Mouse (Mus musculus): Measurements from ENCODE around the gene Macrod2. TPM values are rescaled to one million over a fixed set of nuclear protein-coding genes. Genes with fewer than 3 reads are reported as not detected.

Gene Macrod2
- total RNA-seq, 2 experiments from 2014 or later, result 14.0 to 18.0 TPM

DNA sequence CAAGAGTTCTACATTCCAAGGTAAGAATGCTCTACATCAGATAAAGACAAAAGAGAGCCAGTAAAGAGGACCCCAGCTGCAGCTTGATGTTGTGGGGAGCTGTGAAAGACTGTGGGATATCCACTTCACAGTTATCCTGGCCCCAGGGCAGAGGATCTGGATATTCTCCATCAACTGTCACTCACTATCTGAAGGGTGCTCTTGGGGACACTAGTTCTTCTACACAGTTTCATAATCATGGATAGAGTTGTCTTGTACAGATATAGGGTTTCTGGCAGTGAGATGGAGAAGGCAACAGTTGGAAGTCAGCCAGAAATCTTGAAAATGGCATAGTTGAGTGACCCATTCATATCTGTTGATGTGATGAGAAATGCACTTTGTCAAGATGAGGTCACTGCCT is 490.1 kb downstream of the Macrod2 start:
- intact Hi-C loops (cut with DNase I), result no loop called here
- no peak for DNase-seq

DNA sequence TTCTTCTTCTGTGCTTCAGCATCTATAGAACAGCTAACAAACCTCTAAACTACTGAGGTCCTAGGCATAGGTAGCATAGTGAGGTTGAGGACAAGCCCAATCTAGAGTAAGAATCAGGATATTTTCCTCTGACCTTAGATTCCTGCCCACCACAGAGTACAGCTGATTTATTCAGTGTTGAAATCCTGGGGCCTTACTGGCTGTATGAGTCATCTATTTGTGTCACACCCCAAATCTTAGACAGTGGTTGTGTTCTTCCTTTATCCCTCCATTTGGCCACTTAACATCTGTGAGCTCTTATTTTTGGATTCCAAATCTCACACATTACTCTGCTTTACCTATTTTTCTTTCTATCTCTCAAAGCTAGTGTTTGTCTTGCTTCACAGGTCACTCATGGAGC is 495.6 kb downstream of the Macrod2 start:
- intact Hi-C loops (cut with DNase I), result no loop called here
- no peak for DNase-seq

DNA sequence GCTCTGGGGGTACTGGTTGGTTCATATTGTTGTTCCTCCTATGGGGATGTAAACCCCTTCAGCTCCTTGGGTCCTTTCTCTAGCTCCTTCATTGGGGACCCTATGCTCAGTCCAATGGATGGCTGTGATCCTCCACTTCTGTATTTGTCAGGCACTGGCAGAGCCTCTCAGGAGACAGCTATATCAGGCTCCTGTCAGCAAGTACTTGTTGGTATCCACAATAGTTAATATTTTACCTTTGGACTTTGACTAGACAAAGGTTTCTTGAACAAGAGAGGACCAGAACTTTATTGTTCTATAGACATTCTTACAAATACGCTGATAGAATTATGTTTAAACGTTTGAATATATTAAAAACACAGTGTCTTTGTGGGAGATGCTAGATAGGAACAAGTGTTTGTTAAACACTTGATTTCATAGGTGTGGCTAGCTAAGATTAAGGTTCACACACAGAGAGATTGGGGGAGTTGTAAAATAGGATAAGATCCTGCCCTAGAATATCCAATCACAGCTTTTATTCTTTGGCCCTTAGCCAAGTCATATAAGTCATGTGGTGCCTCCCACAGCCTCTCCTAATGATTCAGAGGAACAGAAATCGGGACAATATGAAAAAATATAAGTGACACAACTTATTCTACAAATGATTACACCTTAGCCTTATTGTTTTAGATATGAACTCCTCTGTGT is 501.4 kb downstream of the Macrod2 start:
- intact Hi-C loops (cut with DNase I), result no loop called here

DNA sequence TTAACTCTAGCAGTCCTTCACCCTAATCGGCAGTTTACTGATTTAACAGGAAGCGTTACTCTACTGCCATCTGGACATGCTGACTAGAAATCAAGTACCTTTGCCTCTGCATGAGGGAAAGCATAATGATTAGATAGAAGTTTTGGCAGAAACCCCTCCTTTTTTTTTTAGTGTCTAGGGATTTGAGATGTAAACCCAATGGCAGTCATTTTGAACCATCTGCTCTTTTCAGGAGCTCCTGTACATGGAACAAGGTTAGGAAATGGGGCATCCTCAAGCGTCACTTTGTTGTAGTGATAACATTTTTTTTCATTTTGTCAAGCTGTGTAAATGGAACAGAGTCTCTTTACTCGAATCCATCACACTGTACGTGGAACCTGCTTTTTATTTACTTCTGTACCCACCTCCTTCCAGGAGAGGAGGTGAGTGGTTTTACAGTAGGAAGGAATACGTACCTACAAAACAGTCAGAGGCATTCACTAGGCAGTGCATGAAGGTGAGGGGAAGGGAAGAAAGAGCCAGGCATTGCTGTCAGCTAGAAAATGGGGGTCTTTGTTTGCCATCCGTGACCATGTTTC is 503.4 kb downstream of the Macrod2 start:
- intact Hi-C loops (cut with DNase I), result no loop called here
- no peak for DNase-seq

More for the DNA sequence above, 501.4 kb downstream of the Macrod2 start:
- DNase-seq, result no peak

DNA sequence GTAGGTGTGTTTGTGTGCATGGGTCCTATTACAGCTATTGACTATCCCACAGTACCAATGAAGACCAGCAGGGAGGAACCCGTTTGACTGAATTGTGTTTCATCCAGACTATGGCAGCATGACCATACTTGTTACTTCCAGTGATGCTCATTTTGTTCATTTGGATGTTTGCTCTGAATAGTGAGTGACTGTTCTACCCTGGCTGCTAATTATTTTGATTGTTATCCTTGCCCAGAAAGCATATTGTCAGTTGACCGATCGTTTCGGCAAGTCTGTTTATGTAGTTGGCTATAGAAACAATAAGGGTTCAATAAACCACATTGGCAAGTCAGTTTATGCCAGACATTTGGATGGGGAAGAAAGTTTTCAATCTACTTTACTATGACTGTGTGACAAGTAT is 510.2 kb downstream of the Macrod2 start:
- no peak for DNase-seq
- intact Hi-C loops (cut with DNase I), result no loop called here

DNA sequence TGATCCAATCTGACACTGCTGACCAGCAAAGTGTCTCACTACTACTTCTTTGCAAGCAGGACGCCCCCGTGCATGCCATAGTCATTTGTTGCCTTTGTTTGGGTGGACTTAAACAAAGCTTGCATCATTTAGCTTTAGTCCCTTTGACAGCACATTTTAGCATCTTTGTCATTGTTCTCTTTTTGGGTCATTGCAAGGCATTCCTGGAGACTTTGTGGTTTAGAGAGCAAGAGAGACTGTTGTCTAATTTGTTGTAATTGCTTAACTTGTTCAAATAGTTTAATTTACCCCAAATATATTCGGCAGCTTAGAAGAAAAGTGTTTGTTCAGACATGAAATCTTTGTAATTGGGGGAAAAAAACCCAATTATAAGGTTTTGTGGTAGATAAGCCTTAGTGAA is 511.0 kb downstream of the Macrod2 start:
- DNase-seq, result no peak
- intact Hi-C loops (cut with DNase I), result no loop called here

DNA sequence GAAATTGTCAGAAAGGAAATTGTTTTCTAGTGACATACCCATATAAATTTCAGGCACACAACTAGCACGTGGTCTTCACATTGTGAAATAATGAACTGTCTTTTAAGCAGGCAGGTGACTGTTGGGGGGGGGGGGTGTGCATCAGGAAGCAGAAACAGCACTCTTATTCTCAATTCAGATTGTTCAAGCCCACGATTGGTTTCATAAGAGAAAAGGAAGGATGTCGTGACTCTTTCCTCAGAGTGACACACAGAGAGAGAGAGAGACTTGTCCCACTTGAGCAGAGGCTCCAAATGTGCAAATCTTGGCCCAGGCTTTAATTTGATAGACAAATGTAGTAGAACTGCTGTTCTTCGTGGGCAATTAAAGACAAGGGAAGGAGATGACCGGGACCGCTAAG is 516.4 kb downstream of the Macrod2 start:
- no peak for DNase-seq
- intact Hi-C loops (cut with DNase I), result no loop called here

DNA sequence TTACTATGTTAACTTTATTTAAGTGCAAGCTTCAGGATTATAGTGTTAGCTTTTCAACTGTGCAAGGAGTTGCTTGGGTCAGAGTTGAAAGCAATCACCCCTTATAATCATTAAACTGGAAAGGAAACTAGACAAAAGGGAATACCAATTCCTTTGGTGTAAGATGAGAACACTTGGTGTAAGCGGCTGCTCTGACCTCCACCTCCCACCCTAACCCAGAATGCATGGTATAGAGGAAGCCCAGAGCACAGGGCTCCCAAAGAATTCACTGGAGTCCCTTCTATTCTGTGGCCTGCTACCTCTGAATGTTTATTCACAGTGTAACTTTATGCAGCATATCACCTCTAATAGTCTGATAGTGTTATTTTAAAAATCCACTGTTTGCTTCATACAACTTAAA is 517.1 kb downstream of the Macrod2 start:
- intact Hi-C loops (cut with DNase I), result no loop called here
- no peak for DNase-seq

DNA sequence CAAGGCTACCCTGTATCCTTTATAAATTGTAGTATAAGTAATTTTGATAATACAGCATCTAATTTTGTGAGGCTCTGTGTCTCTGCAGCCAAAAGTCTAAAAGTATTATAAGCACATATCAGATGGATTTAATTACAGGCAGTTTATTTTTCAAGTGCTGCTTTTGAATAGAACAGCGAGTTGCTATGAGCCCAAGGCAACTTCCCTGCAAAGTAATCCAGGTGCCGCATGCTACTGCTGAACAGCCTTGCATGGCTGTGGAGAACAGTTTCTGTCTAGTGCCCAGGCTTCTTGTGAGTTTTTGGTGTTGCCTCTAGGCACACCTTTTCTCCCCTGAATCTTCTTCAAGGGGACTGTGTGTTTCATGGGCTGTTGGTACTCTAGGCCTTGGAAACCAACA is 517.8 kb downstream of the Macrod2 start:
- intact Hi-C loops (cut with DNase I), result no loop called here
- DNase-seq, result no peak

DNA sequence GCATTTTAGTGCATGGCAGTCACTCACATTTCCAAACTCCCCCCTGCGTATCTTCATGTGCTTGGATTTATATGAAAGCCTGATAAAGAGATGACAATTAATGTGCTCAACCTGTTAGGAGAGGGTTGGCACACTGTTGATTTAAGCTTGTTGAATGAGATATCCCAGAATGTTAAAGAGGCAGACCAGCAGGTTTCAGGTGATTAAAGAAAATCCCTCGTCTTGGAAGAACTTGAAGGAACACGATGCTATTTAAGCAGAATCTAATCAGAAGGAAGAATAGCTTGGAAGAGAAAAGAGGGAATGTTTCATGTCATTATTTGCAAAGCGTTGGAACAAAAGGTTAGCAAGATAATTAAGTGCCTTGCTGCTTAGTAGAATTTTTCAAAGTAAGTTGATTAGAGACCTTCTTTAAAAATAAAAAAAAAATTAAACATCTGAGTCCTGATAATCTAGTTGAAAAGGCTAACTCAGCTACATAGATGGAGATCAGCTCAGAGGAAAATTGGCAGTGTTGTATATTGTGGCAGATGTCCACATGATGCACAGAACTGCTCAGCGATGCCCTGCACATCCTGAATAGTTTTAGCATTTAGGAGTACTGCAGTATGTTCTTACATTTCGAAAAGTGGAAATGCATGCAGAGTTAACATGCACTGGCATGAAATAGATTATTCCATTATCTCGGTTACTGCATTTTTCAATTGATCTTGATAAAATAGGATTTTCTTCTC is 518.7 kb downstream of the Macrod2 start:
- no peak for DNase-seq
- intact Hi-C loops (cut with DNase I), result no loop called here

DNA sequence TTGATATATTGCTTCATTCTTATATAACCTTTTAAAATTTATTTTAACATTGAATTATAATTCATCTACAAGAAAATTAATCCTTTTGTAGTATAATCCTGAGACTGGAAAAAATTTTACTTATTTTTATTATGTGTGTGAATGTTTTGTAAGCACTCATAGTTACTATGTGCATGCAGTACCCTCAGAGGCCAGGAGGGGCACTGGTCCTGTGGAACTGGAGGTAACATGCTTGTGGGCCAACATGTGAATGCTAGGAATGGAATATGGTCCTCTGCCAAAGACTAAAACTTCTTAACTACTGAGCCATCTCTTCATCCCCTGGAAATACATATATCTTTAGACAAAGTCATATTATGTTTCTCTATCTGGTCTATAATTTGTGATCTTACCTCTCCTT is 531.8 kb downstream of the Macrod2 start:
- DNase-seq, result no peak
- intact Hi-C loops (cut with DNase I), result no loop called here

DNA sequence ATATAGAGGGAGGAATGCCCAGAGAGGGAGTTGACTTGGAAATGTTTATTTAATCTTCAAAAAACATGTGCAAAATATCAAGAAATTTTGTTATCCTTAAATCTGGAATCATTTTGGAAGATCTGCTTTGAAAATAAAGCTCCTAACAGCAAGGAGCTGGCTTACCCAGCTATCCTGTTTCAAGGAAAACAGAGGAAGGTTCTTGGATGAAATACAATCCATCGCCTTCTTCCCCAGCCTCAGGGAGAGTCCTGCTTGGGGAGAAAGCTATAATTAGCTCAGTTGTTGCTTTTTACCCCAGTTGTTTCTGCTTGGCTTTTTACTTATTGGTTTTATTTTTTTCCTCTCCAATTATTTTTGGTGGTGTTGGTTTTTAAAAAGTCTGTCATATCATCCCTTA is 539.4 kb downstream of the Macrod2 start:
- intact Hi-C loops (cut with DNase I), result no loop called here
- DNase-seq, result no peak

DNA sequence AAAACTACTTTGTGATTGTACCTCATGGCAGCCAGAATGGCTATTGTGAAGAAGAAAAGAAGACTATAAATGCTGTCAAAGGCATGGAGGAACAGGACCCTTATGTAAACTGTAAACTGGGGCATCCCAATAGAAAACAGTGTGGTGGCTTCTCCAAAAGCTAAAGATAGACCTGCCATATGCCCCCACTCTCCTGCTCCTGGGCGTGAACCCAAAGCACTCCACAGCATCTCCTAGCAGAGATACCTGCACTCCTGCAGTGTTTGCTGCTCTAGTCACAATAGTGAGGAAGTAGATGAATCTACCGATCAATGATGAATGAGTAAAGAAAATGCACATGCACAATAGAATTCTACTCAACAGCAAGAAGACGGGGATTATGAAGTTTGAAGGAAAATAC is 554.4 kb downstream of the Macrod2 start:
- DNase-seq, result no peak
- intact Hi-C loops (cut with DNase I), result no loop called here

DNA sequence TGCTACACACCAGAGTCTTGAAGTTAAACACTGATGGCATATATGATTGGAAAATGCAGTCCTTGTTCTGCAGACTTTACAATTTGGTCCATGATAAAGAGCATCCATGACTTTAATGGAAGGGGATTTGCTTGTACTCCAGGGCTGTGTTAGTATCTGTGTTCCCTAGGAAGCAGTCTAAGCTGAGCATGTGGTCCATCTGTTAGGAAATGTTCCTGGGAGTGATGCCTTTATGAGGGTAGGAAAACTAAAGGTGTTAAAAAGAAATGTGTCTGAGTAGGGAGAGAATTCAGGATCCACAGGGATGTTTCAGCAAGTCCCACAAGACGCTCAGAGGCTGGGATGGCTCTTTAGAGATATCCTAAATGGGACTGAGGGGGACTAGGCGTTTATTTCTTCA is 564.1 kb downstream of the Macrod2 start:
- intact Hi-C loops (cut with DNase I), result no loop called here
- no peak for DNase-seq

DNA sequence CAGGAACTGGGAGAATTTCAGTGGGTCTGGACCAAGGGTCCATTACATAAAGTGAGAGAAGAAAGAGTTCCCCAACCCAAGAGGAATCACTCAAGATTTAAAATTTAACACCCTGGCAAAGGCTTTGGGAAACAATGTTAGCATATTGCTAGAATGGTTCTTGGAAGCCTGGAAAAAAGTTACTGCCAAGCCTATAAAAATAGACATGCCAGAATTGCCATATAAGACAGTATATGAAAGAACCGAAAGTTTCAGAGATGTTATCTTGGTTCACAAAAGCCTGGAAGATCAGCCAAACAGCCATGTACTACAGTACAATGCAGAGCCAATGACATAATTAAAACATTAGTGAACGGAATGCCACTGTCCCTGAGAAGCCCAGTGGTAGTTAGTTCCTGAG is 575.1 kb downstream of the Macrod2 start:
- intact Hi-C loops (cut with DNase I), result no loop called here

DNA sequence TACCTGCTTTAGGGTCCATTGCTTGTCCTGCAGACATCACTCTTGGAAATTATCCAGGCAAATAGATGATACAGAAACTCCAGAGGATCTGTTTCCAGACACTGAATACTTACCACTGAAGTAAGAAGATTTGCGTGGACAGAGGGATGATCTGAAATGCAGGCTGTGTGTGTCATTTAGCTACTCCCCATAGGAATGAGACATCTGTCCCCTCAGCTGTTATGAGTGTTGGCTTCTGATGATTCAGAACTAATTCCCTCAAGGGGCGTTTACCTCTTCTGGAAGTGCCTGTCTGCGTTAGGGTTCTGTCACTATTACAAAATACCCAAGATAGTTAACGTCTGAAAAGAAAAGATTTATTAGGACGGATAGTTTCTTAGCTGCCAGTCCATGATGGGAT is 576.7 kb downstream of the Macrod2 start:
- intact Hi-C loops (cut with DNase I), result no loop called here
- DNase-seq, result no peak

More for the DNA sequence above, 575.1 kb downstream of the Macrod2 start:
- DNase-seq, result no peak

DNA sequence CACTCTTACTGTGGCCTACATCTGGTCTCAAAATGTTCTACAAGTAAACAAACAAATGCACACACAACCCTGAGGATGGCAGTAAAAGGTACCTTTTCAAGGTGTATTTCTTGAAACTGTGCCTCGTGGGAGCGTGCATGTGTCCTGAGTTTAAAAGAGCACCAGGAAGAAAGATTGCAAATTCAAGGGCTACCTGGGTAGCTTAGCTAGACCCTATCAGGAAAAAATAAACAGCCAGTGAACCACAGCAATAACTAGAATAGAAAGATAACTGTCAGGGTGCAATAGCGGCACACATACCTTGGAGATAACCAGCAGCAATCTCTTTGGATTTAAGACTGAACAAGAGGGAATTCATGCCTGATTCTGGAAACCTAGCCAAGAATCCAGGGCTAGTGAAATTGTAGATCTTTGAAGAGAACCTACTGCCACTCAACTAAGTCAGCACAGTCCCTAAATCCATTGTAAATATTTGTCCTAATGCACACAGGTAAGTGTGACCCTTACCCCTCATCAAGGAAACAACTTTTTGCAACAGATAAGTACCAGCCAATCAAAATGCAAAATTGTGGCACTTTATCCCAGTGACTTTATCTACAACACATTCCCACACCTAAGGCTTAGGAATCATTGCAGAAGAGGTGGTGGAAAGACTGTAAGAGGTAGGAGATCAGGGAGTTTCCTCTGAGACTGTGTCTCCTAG is 590.7 kb downstream of the Macrod2 start:
- no peak for DNase-seq
- intact Hi-C loops (cut with DNase I), result no loop called here

DNA sequence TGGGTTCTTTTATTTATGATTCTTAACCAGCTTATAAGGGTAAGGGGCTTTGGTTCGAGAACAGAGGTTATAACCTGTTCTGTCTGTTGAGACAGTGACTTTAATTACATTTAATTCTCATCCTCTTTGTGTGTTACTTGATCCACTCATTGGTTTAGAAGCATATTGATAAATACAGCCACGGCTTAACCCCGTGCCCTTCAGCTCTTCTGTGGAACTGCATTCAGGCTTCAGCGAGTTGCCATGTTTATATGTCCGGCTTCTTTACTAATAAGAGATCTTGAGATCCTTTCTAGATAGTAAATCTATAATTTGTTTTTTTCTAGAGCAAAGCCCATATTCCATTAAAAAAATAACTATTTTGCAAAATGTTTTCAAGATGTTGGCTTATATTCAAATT is 608.7 kb downstream of the Macrod2 start:
- intact Hi-C loops (cut with DNase I), result no loop called here
- no peak for DNase-seq

DNA sequence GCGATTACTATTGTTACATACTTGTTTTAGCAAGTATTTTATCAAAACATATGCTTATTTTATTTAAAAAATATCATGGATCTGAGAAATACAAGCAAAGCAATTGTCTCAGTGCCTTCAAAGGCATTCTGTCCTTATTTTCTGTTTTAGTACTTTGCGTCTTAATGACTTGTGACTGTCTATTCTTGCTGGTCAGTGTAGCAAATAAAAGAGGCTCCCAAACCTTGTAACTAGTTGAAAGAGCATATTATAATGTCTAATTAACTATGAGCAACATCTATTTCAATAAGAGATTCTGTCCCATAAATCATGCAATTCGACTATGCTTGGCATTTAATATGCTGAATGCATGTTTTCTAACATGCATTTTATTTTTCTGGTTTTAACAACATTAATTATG is 609.2 kb downstream of the Macrod2 start:
- intact Hi-C loops (cut with DNase I), result no loop called here
- DNase-seq, result no peak

DNA sequence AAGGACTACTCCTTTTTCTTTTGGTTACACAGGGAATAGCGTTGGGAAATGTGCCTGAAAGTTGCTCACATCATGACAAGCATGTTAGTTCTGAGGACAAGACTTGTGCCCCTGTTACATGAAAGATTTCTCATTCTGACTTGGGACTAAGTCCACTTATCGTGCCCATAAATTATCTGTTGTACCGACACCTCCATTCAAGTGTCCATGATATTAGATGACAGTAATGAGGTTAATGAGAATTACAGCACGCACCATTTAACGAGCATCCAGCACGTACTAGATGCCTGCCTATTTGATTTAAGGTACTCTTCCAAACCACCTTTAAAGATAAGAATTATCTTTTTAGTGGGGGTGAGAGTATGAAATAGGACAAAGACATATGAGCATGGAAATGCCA is 610.5 kb downstream of the Macrod2 start:
- intact Hi-C loops (cut with DNase I), result no loop called here
- DNase-seq, result no peak

DNA sequence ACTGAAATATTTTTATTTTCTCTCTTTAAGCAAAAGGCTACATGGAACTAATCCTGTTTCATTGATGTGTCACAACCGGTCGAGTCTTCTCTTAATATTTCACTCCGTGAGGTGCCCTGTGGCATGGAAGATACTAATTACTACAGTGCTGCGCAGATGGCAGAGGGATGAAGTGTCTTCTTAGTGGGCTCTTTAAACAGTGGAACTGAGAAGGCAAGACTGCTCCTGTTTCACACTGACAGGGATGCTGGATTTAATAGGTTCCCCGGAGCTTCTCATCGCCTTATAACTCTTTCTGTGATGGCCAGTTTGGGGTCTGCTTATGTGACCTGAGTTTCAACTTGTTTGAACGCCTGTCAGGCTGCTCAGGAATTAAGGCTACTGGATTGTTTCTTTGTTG is 612.6 kb downstream of the Macrod2 start:
- no peak for DNase-seq
- intact Hi-C loops (cut with DNase I), result no loop called here

DNA sequence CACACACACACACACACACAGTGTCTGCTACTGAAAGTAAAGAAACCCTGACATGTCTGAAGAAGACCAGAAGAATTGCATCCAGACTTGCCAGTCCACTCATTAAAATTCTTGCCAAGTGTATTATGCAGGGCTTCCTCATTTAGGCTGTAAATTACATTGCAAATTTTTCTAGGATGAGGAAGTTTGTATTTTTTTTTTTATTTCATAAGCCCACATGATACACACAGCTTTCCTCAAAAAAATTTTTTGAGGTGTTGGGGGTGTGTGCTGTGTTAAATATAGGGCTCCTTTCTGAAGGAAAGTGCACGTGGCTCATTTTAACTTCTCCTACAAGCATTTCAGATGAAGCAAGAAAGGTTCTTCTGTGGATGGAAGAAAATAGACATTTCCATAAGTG is 613.3 kb downstream of the Macrod2 start:
- DNase-seq, result no peak
- intact Hi-C loops (cut with DNase I), result no loop called here

Measured in gastrocnemius, postnatal 36 days (tissue).